Mouse (Mus musculus) forebrain, embryonic 15.5 days (tissue): ENCODE measurements at regions not wholly inside any gene's neighbourhood (a gene's known extent, or its start where the extent isn't known, plus 50 kb on each side); places are given as distances from the start of the nearest gene placed in this dataset.

Source experiments
- ATAC-seq: fragments of 200-750 bp; cut with Nextera tagmentation; replicated peaks from 2 replicates; pipeline ENCODE4 v1.8.0; 2017; ENCODE audit warnings: mild to moderate bottlenecking, moderate TSS enrichment, moderate library complexity
- H3K27ac ChIP-seq: fragments of 300-500 bp; sonication (generic); replicated peaks from 2 replicates; pipeline ENCODE4 v1.5.1; 2015; ENCODE audit warnings: mild to moderate bottlenecking, inconsistent platforms
- H3K27me3 ChIP-seq: fragments of 300-500 bp; sonication (generic); 2 replicates; pipeline ENCODE4 v1.6.1; 2015; ENCODE audit warnings: inconsistent platforms
- H3K36me3 ChIP-seq: fragments of 300-500 bp; sonication (generic); 2 replicates; pipeline ENCODE4 v1.6.1; 2015; ENCODE audit warnings: mild to moderate bottlenecking, inconsistent platforms
- H3K4me1 ChIP-seq: fragments of 300-500 bp; sonication (generic); 2 replicates; pipeline ENCODE4 v1.6.1; 2015; ENCODE audit warnings: inconsistent platforms
- H3K4me2 ChIP-seq: fragments of 300-500 bp; sonication (generic); replicated peaks from 2 replicates; pipeline ENCODE4 v1.6.1; 2015; ENCODE audit warnings: mild to moderate bottlenecking, inconsistent platforms
- H3K4me3 ChIP-seq: fragments of 300-500 bp; sonication (generic); 2 replicates; pipeline ENCODE4 v1.5.1; 2015; ENCODE audit warnings: mild to moderate bottlenecking, inconsistent platforms
- H3K9ac ChIP-seq: fragments of 300-500 bp; sonication (generic); replicated peaks from 2 replicates; pipeline ENCODE4 v1.6.1; 2015; ENCODE audit warnings: mild to moderate bottlenecking, inconsistent platforms
- H3K9me3 ChIP-seq: fragments of 300-500 bp; sonication (generic); 2 replicates; pipeline ENCODE4 v1.6.1; 2016; ENCODE audit warnings: inconsistent platforms
- WGBS: fragments of 180-500 bp; shearing (Covaris S2); methylation state at CpG from one replicate; pipeline ENCODE4 v1.1.7; 2015; ENCODE audit warnings: mixed read lengths; 5-methylcytosine and 5-hydroxymethylcytosine counted together

DNA sequence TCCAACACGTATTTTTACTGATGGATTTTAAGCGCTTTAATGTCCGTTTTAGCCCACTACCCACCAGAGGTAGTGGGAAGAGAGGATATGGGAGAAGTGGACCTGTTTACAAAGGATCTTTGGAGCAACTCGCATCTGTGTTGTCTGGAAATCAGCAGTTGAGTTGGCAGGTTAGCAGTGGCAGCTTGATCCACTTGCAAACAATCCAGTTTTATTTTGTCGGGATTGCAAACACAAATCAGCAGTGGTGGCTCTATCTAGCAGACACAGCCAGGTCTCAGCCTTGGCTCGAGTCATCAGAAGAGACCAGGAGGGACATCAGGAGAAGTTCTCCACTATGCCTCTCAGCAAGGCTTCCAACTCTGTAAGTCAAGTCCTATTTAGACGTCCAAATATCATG is 57.2 kb upstream of the Epha3 start:
- Histone ChIP-seq H3K4me1 (no peaks in the 10 kb centered on the region), H3K4me3 (no peak overlapping the region), H3K9me3 (no peaks in the 10 kb centered on the region), H3K27ac (no peak overlapping the region), H3K9ac (no peak overlapping the region), H3K4me2 (no peak overlapping the region), H3K36me3 (no peaks in the 10 kb centered on the region), H3K27me3 (no peaks in the 10 kb centered on the region)
- WGBS, result 91% methylated on average over 7 of the region's 7 CpGs
- ATAC-seq, result no peak
